Mouse (Mus musculus) ovary, postnatal 36 days (tissue): ENCODE results near the gene 1700012B07Rik.

Experiments
- DNase-seq: peaks from one replicate; pipeline ENCODE4 v3.0.0; 2022; ENCODE audit warnings: low spot score, mixed read lengths

Gene 1700012B07Rik

DNA sequence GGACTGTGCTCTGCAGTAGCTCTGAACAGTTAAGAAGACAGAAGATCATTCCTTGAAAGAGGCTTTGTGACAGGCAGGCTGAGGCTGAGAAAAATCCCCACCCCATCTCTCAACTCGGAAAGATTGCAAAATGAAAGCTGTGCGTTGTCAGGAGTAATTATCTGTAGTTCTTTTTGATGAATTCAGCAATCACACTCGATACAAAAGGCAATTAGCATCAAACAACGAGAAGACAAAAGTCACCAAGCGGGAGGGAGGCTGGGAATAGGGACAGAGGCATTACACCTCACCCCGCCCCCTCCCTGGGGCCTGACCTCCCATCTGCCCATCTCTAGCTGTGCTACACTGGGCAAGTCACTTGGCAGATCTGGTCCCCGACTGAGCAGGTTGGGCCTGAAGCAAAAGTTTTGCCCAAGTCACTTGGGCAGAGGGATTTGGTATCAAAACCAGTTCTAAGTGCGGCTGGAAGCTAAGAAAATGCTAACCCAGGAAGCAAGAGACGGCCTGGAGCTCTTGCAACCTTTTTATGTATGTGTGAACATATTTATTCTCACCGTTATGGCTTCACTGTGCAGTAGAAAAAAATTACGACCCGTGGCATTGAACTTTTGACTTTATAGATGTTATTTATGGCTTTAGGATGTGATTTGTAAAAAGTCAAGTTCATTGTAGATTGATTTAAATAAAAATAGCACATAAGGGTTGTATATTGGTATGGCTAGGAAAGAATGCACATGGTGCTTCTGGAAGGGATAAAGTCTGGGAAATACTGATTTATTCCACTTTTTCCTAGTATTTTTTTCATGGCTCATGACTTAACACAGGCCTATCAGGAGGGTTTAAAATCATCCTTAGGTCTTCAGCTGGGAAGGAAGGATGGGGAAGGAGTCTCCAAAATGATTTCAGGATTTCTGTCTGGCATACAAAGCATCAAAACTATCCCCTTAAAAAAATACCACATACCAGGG lies 75.9 kb downstream of the 1700012B07Rik start:
- no peak for DNase-seq

DNA sequence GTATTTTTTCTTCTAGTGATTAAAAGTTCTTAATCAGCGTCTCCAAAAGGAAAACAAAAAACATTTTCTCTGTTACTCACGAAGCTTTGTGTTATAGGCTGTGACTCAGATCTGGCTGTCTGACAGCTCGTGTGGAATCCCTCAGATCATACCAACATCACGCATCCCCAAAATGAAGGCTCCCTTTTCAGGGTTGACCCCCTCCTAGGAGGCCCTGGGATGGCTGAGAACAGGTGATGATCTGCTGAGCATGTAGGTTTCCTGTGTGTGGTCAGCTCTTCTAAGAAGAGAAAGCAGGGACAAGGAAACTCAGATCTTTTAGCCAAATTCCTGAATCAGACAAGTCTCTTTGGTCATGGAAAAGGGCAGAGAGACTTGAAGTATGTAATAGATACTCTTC lies 82.6 kb downstream of the 1700012B07Rik start:
- no peak for DNase-seq

DNA sequence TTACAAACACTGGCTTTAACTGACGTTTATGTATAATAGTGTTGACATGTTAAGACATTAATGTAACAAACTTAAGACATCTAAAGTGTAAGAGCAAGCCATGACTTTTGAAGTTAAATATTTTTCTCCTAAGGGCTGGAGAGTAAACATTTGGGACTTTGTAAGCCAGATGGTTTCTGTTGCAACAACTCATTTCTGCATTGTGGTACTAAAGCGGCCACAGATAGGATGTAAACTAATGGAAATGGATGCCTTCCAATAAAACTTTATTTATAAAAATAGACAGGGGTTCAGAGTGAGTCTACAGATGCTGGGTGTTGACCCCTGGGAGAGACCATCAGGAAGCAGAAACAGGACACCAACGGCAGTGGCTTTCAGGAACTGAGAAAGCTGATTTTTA lies 89.9 kb downstream of the 1700012B07Rik start:
- DNase-seq = no peak
